29 mouse cellular contexts compared by ENCODE assay signal in the genomic region with DNA sequence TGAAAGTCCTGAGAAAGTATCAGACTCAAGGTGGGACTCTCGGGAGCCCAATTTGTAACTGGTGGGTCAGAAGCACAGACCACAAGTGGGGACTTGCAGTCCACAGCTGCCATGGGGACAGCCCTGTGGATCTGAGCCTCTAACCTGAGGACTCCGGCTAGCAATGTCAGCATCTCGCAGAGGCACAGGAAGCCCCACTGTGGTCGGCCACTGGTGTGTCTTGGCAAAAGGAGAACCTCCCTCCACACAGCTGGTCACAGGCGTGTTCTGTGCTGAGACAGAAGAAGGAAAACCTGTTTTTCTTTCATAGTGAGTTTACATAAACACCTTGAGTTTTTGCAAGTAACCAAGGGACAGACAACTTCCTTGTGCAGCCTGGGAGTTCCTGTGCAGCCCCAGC. TPM values are rescaled to one million over a fixed set of nuclear protein-coding genes. Genes with fewer than 3 reads are reported as not detected.
A peak's percentile ranks its signal among the peaks of the same experiment; 100 is the strongest.
DNase-seq lines count a peak whose midpoint lies in the region; ATAC-seq and TF ChIP-seq lines count a peak whose summit lies in the region.
"Had no signal": no experiment of that assay in that cellular context is flagged by ENCODE, and none has a peak within 500 bp of the region (broad histone marks: within the 10 kb centered on the region; RNA-seq: fewer than 3 reads in every experiment).

No protein-coding gene starts in this region.

- H3K4me2 ChIP-seq in liver, embryonic 11.5 days: no peak overlapping the region
- H3K4me2 ChIP-seq in liver, postnatal 0 days (ENCODE audit: low read depth, low read length): no peak overlapping the region
- H3K4me2 ChIP-seq in forebrain, embryonic 11.5 days (ENCODE audit: low read depth, low read length, severe bottlenecking): no peak overlapping the region
- H3K4me2 ChIP-seq: forebrain, embryonic 15.5 days; heart, embryonic 13.5 days; intestine, embryonic 15.5 days; liver, embryonic 15.5 days; midbrain, embryonic 13.5 days; neural tube, embryonic 13.5 days had no signal

- no peak for ATAC-seq in liver, embryonic 11.5 days (replicated peaks; ENCODE audit: low FRiP score)
- ATAC-seq in liver, postnatal 0 days: no peak
- peak; percentile 85 for ATAC-seq in common myeloid progenitor, adult 5-6 weeks (replicated peaks; ENCODE audit: low read depth, poor library complexity, severe bottlenecking)
- no peak for ATAC-seq in forebrain, embryonic 11.5 days (replicated peaks; ENCODE audit: low FRiP score)
- ATAC-seq: forebrain, embryonic 15.5 days; hindbrain, embryonic 16.5 days; intestine, embryonic 15.5 days; midbrain, embryonic 13.5 days; Patski had no signal

- 64% methylated on average over 5 of the region's 5 CpGs for WGBS in liver, embryonic 11.5 days
- 46% methylated on average over 5 of the region's 5 CpGs for WGBS in liver, postnatal 0 days (ENCODE audit: insufficient replicate concordance)
- WGBS in forebrain, embryonic 11.5 days: 87% methylated on average over 5 of the region's 5 CpGs

- H3K4me3 ChIP-seq in liver, embryonic 11.5 days (ENCODE audit: low read depth, low read length): no peak overlapping the region
- H3K4me3 ChIP-seq in liver, postnatal 0 days (ENCODE audit: low read depth, low read length): no peak overlapping the region
- no peak overlapping the region for H3K4me3 ChIP-seq in forebrain, embryonic 11.5 days (ENCODE audit: low read depth, low read length)
- H3K4me3 ChIP-seq: forebrain, embryonic 15.5 days; gastrocnemius, adult 2 months; heart, embryonic 13.5 days; hindbrain, embryonic 10.5 days; intestine, embryonic 15.5 days; layer of hippocampus, adult 2 months; left cerebral cortex, adult 2 months; liver, embryonic 15.5 days; midbrain, embryonic 13.5 days; neural tube, embryonic 13.5 days had no signal

- no peak overlapping the region for H3K27ac ChIP-seq in liver, embryonic 11.5 days (ENCODE audit: low read depth, low read length)
- H3K27ac ChIP-seq in liver, postnatal 0 days (ENCODE audit: low read depth): no peak overlapping the region
- no peak overlapping the region for H3K27ac ChIP-seq in forebrain, embryonic 11.5 days (ENCODE audit: low read depth, low read length)
- H3K27ac ChIP-seq: forebrain, embryonic 15.5 days; gastrocnemius, adult 2 months; heart, embryonic 13.5 days; hindbrain, embryonic 10.5 days; intestine, embryonic 15.5 days; layer of hippocampus, adult 2 months; left cerebral cortex, adult 2 months; liver, embryonic 15.5 days; midbrain, embryonic 13.5 days; neural tube, embryonic 13.5 days had no signal

- H3K27me3 ChIP-seq in liver, embryonic 11.5 days (replicated peaks; ENCODE audit: control insufficient read depth, insufficient read depth, low read length): no peaks in the 10 kb centered on the region; the same call in 1 of the 2 replicates
- H3K27me3 ChIP-seq in liver, postnatal 0 days (ENCODE audit: insufficient read depth, low read length): no peaks in the 10 kb centered on the region
- no peaks in the 10 kb centered on the region for H3K27me3 ChIP-seq in forebrain, embryonic 11.5 days (ENCODE audit: control insufficient read depth, insufficient read depth, low read length)
- H3K27me3 ChIP-seq: forebrain, embryonic 15.5 days; intestine, embryonic 15.5 days; liver, embryonic 15.5 days; midbrain, embryonic 13.5 days; neural tube, embryonic 13.5 days; Patski had no signal

- no peak for TF ChIP-seq CTCF in liver, postnatal 0 days (IDR thresholded peaks at IDR 0.05; ENCODE audit: low read depth)

- peak; percentile 26 for DNase-seq in liver, embryonic 11.5 days (ENCODE audit: low spot score)
- no peak for DNase-seq in liver, postnatal 0 days
- DNase-seq in CD4-positive, CD25-positive, alpha-beta regulatory T cell, adult 2 months (ENCODE audit: low read depth, low spot score): peak; percentile 12
- peak; percentile 4 for DNase-seq in induced T-regulatory cell, adult 2 months (ENCODE audit: low read depth)
- DNase-seq in ovary, adult 18-20 months (ENCODE audit: low spot score): no peak
- DNase-seq in left cerebral cortex, postnatal 25 days (ENCODE audit: low spot score in 2 of 2): no peak
- no peak for DNase-seq in forebrain, embryonic 11.5 days (ENCODE audit: low spot score)
- DNase-seq: adrenal gland, postnatal 25 days; embryo, embryonic 11 days; gastrocnemius, adult 2 months; gastrocnemius, postnatal 36 days; heart, postnatal 10 days; kidney, adult 2 months; kidney, postnatal 36 days; liver; lung, postnatal 36 days had no signal

- no peaks in the 10 kb centered on the region for H3K9me3 ChIP-seq in liver, embryonic 11.5 days (ENCODE audit: control insufficient read depth, low read length)
- H3K9me3 ChIP-seq in liver, postnatal 0 days (ENCODE audit: low read length): no peaks in the 10 kb centered on the region
- no peaks in the 10 kb centered on the region for H3K9me3 ChIP-seq in forebrain, embryonic 11.5 days (ENCODE audit: control insufficient read depth, low read length)
- H3K9me3 ChIP-seq: forebrain, embryonic 15.5 days; intestine, embryonic 15.5 days; liver, embryonic 15.5 days; midbrain, embryonic 13.5 days; neural tube, embryonic 13.5 days had no signal

- intact Hi-C loops in left cerebral cortex, postnatal 25 days (cut with DNase I): no loop called here

- no peaks in the 10 kb centered on the region for H3K36me3 ChIP-seq in liver, embryonic 11.5 days (ENCODE audit: control insufficient read depth, insufficient read depth, low read length)
- H3K36me3 ChIP-seq in liver, postnatal 0 days (replicated peaks; ENCODE audit: insufficient read depth, low read length): no peaks in the 10 kb centered on the region
- no peaks in the 10 kb centered on the region for H3K36me3 ChIP-seq in forebrain, embryonic 11.5 days (ENCODE audit: control insufficient read depth, insufficient read depth, low read length)
- H3K36me3 ChIP-seq: forebrain, embryonic 15.5 days; heart, embryonic 13.5 days; intestine, embryonic 15.5 days; liver, embryonic 15.5 days; midbrain, embryonic 13.5 days; neural tube, embryonic 13.5 days had no signal

- TF ChIP-seq EP300 in liver, postnatal 0 days (IDR thresholded peaks at IDR 0.05; ENCODE audit: low read depth): no peak

- no peaks in the 10 kb centered on the region for H3K4me1 ChIP-seq in liver, embryonic 11.5 days (replicated peaks; ENCODE audit: control insufficient read depth, insufficient read depth, low read length)
- H3K4me1 ChIP-seq in liver, postnatal 0 days (ENCODE audit: insufficient read depth): no peaks in the 10 kb centered on the region
- no peaks in the 10 kb centered on the region for H3K4me1 ChIP-seq in forebrain, embryonic 11.5 days (replicated peaks; ENCODE audit: control insufficient read depth, insufficient read depth, low read length)
- H3K4me1 ChIP-seq: heart, embryonic 13.5 days; intestine, embryonic 15.5 days; liver, embryonic 15.5 days; midbrain, embryonic 13.5 days; neural tube, embryonic 13.5 days had no signal

- H3K9ac ChIP-seq in liver, embryonic 11.5 days (ENCODE audit: low read depth, low read length): no peak overlapping the region
- no peak overlapping the region for H3K9ac ChIP-seq in liver, postnatal 0 days (replicated peaks)
- H3K9ac ChIP-seq in forebrain, embryonic 11.5 days (ENCODE audit: low read length): no peak overlapping the region
- H3K9ac ChIP-seq: forebrain, embryonic 15.5 days; heart, embryonic 13.5 days; intestine, embryonic 15.5 days; liver, embryonic 15.5 days; midbrain, embryonic 13.5 days; neural tube, embryonic 13.5 days had no signal

RNA-seq across cellular contexts. Expression of a gene that starts 49.7 kb away (rescaled TPM):
- polyA plus RNA-seq in liver, embryonic 11.5 days (2014; fragmentation: Nextera tagmentation; extraction: Ambion mirVana): 0.14 and 0.22 TPM in 2 replicates
- not detected in 2 replicates for polyA plus RNA-seq in liver, postnatal 0 days (2015; fragmentation: Nextera tagmentation; extraction: Ambion mirVana)
- 5.3 and 7.8 TPM in 2 replicates for total RNA-seq in common myeloid progenitor, adult 5-6 weeks (2017)
- total RNA-seq in left cerebral cortex, postnatal 25 days (2021): 1 to 10 TPM; 8.3 to 9.2 TPM
- polyA plus RNA-seq in forebrain, embryonic 11.5 days (2014; fragmentation: Nextera tagmentation; extraction: Ambion mirVana): 0.85 and 0.99 TPM in 2 replicates
- polyA plus RNA-seq: C2C12; liver, embryonic 15.5 days had no signal

Comparison
In these comparisons a context has a peak if more than half of its experiments do, and no peak if none do; other contexts are left out.
1. DNase-seq: peak in liver, embryonic 11.5 days (single experiment), CD4-positive, CD25-positive, alpha-beta regulatory T cell, adult 2 months (single experiment) and induced T-regulatory cell, adult 2 months (single experiment); none in liver, postnatal 0 days (single experiment), ovary, adult 18-20 months (single experiment), left cerebral cortex, postnatal 25 days (0 of 2) and forebrain, embryonic 11.5 days (single experiment).